Mouse (Mus musculus) WW6 (cell line): ENCODE data around the gene Slc6a16.

Experiments used
- DNase-seq: peaks from one replicate; pipeline ENCODE4 v3.0.0-alpha.2; 2013; ENCODE audit warnings: low read depth, low spot score

The Slc6a16 gene

DNA sequence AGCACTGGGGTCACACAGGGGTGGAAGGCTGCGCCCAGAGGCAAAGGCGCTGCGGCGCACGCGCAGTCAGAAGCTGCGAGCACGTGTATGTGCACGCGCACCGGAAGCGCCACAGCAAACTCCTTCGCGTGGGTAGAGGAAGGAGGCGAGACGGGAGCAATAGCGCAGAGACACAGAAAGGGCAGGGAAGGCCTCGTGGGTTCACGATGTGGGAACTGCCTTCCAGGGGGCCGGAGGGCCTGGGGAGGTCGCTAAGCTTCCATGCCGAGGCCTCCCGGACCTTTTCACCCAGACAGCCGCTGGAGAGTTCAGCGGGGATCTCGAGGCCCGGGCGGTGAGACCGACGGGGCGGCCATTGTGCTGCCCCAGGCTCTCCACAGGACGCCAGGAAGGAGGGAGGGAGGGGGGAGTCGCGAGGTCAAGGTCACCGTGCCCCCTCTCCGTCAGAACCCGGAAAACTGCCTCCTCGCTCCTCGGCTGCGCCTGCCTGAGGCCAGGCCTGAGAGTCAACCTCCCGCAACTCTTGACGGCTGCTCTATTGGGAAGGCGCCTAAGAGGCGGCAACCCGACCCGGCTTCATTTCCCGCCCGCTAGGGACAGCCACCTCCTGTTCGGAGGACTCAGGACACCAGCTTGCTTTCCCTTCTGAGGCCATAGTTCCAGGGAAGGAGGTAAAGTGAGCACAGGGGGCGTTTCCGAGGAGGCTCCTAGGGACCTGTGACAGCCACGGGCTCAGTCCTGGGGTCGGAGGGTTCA, at the start of gene Slc6a16:
TSS of gene Slc6a16 (plus strand) at position 453 of the 756 bp plus-strand sequence.
- peak; percentile 58 for DNase-seq

DNA sequence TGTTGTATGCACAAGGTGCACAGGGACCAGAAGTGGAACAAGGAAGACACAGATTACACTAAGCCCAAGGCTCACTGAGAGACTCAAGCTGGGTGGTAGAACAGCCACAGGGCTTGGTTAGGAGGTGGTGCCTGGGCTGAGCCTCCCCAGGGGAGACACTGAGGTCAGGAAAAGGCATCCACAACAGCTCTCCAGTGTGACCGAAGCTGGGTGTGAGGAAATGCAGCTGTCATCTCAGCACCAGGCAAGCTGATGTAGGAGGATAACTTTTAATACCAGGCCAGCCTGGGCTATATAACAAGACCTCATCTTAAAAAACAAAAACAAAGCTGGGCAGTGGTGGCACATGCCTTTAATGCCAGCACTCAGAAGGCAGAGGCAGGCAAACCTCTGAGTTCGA, 49.7 kb upstream of the Slc6a16 start:
- no peak for DNase-seq

DNA sequence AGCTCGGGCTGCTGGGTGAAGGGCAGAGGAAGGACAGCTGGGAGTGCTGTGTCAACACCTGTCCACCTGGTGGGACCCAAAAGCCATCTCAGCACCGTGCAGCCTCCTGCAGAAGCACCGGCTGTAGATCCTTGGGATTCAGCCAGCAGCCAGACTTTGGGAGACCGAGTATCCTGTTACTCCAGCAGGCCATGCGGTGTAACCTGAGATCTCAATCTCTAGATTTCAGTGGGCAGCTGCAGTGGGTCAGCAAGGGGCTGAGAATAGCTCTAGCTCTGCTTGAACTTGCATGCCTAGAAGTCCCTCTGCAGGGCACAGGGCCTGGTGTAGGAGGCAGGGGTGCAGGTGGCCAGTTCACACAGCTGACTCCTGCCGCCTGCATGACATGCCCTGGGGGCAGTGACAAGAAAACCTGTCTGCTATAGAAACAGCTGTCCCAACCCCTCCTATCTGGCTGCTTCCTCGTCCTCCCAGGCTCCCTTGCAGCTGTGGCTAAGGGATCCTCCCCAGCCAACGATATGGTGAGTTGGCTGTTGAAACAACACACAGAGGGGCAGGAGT, 49.0 kb upstream of the Slc6a16 start:
- no peak for DNase-seq

DNA sequence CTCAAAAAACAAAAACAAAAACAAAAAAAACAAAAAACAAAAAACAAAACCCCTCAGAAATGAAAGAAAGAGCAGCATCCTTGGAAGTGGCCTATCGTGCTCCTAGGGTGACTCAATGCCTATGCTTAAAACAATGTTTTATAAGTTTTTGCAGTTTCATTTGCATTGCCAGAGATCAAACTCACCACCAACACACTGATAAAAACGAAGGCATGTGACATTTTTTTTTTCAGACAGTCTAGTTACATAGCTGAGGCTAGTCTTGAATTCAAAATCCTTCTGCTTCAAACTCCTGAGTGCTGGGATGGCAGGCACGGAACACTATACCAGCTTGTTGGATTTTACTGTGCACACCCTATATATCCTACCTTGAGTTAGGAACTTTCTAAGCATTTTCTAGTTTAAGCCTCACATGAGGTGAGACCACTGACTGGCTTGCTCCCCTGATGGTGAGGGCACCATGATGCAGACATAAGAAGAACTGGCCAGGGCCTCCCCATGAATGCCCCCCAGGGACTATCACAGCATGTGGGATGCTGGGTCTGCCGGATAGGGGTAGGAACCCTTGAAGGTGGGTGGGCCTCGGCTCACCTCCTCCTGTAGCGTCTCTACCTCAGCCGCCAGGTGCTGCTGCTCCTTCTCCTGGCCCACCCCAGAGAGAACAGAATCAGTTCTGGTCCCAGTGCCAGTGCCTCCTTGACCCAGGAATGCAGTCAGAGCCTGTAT, 48.1 kb upstream of the Slc6a16 start:
- DNase-seq = no peak

DNA sequence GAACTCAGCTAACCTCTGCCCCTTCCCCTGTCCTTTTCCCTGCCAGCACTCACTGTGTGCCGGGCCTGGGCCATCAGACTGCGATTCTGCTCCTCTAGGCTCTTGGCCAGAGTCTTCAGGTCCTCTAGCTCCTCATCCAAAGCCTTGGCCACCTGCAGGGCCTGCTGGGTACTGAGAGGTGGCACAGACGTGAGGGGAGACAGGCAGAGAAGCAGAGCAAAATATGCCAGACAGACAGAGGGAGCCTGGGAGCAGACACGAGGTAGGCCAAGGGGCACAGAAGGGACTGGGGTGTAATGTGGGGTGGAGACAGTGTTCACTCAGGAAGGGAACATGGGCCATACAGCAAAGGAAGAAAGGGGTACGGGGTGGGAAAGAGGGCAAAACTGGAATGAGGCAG, 47.5 kb upstream of the Slc6a16 start:
- no peak for DNase-seq

DNA sequence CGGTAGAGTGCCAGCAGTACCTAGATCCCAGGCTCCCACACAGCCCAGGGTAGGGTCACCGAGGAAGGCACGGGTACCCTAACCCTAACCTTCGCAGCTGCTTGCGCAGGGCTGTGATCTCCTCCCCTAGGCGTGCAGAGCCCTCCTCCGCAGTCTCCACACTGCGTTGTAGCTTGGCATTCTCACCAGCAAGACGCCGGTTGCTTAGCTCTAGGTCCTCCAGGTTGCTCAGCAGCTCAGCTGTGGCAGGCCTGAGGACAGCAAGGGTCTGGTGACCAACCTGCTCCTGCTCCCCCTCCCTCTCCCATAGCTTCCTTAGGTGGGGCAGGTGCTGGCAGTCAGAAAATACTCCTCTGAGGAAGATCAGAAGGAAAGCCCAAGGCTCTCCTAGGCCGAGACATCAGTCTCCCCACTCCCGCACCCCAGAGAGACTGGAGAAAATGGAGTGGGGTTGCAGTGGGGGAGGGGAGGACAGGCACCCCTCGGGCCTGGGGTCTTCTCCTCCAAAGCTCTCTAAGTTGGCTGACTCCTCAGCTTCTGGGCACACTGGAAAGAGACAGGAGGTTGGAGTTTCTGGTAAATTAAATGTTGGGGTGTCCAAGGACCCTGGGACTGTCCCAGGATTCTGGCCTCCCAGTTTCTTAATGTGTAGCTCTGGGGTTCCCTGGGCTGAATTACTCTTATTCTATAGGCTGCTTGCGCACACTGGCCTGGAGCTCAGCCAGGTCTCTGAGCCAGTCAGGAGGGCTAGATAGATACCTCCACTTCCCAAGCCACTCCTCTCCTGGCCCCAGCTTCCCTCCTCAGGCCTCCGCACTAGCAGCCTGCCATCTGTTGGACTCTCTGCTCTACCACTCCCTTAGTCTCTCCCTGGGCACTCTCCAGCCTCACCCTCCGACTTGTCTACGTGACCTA, 46.8 kb upstream of the Slc6a16 start:
- no peak for DNase-seq

DNA sequence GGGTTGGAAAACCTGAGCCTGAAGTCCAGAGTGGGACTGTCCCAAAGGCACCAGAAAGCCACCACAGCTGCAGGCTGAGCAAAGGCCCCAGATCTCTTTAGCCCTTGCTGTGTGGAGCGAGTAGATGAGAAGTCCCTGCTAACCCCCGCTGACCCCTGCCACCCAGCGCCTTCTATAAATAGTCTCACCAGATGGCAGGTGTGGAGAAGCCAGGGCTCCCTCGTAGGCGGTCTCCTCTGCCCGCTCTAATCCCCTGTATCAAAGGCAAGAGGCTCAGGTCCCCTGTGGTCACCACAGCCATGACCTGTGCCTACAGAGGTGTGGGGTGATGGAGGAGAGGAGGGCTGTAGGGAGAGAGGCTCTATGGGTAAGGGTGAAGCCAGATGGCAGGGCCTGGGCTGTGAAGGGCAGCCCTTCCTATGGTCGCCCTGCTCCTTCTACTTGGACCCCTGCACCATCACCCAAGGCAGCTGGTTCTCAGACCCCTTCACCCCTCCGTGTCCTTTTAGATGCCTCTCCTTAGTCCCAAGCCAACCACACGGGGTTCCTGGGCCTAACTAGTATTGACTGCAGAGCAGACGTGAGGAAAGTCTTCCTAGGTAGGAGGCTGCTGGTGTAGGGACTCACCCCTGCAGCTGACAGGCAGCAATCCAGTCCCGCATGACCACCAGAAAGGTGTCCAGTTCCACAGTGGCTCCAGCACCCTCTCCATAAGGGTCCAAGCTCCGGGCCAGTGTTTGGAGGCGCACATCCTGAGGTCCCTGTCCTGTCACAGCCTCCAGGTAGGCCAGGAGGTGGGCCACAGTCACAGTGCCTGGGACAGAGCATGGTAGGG, 45.3 kb upstream of the Slc6a16 start:
- no peak for DNase-seq

DNA sequence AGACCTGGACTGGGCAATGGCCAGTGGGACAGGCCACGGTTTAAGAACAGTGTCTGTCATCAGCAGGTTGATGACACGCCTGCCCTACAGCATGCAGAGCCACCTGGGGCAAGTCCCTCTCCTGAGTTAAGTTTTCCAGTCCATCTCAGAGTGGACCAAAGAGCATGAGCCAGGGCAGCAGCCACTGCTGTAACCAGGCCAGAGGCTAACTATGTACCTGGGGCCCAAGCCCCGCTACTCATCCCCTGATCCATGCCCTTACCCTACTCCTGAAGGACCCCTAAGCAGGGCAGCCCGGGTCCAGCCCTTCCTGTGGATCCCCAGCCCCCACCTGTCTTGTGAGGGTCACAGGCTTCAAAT, 44.7 kb upstream of the Slc6a16 start:
- no peak for DNase-seq

DNA sequence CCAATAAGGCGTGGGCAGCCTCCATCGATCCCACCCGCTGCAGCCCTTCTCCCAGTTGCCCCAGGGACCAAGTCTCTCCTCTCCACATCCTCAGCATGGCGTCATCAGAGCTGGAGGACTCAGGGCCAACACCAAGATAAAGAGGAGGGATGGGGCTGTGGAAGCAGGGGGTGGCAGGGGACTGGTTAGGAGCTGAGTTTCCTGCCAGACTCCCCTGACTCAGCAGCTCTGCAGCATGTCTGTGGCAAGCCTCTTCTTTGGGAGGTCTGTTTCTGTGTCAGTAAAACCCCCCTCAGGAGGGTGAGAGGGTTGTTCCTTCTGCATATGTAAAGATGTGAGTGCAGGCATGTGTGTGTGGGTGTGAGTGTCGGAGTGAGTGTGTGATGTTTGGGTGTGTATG, 43.9 kb upstream of the Slc6a16 start:
- DNase-seq = no peak

DNA sequence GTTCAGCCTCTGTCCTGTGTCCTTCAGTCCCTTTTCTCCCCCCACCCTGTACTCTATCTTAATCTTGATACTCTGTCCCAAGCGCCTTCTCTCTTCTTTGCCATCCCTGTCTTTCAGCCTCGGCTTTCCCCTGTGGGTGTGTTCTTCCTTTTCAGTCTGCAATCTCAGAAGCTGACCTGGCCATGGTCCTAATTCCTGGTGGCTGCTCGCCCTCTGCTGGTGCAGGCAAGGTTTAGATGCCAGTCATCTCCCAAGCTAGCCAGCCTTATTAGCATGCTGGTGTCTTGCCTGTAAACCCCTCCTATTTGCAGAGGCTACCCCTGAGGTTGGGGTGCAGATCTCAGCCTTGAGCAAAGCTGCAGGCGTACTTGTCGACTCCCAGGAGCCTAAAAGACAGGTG, 42.5 kb upstream of the Slc6a16 start:
- DNase-seq = no peak

DNA sequence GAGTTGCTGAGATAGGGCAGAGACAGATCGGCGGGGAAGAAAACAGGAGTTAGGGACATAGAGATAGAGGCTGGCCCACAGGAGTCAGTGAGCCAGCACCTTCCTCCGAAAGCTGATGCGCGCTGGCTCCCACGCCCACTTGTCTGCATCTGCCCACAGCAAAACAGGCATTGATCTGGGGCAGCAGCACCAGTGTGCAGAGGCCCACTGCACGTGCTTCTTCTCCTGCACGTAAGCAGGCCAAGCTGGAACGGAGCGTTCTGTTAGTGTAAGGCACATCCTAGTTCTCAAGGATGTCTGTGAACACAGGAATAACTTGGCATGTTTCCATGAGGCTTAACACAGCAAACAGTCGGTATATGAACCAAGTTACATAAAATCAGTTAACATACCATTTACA, 41.9 kb upstream of the Slc6a16 start:
- no peak for DNase-seq

DNA sequence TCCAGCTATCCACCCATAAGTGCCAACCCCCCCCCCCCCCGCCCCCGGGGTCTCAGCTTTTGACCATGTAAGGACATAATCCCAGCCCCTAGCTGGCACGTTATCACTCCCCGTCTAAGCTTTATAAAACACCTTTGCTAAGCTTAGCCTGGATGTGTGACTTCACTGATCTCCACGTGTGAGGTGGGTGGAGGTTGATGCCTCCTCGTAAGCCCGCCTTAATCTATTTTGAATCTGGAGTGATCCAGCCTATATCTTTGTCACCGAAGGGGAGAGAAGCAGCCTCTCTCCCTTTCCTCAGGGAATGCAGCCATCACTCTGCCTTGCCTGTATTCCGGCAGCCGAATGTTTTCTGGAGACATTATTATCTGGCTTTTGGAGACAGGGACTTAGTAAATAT, 38.2 kb upstream of the Slc6a16 start:
- DNase-seq = no peak

DNA sequence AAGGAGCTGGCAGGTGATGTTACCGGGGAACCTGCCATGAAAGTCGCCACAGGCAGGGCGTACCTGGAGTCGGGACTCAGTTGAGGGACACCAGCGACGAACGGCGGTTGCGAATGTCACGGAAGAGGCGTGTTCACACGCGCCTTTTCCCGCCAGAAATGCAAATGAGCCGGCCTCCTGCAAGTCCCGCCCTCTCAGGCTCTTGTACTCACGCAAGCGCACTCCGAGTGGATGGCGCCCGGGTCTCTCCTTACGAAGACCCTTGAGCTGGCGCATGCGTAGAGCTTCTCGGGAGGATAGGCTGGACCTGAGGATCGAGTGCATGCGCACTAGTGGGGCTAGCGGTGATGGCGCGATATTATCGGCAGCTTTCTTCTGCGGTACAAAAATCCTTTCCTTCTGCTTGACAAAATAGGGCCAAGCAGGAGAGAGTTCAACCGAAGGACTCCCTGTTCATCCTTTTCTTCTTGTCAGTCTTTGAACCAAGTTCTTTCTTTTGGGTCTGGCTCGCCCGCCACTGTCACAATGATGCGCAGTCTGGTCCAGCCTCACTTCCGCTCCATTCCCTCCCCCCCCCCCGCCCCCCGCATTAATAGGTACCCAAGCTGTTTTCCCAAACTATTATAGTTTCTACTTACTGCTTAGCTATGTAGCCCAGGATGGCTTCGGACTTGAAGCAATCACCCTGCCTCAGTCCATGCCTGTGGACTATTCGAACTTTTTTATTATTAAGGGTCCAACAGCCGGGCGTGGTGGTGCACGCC, 36.3 kb upstream of the Slc6a16 start, which contains the start of gene Ccdc155:
TSS of gene Ccdc155 (minus strand) at position 513 of the 764 bp plus-strand sequence.
- peak; percentile 97 for DNase-seq

DNA sequence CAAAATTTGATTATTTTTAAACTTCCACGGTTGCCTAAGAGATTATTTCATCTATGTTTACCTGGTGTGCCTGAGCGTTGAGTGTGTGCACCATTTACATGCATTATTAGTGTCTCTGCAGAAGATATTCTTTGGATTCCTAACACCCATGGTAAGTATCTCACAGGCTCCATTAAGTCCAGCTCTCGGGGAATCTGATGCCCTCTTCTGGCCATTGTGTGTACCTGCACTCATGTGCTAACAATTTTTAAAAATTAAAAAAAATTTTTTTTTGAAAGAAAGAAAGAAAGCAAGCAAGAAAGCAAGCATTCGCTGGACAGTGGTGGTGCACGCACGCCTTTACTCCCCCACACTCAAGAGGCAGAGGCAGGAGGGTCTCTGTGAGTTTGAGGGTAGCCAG, 32.6 kb upstream of the Slc6a16 start:
- no peak for DNase-seq

DNA sequence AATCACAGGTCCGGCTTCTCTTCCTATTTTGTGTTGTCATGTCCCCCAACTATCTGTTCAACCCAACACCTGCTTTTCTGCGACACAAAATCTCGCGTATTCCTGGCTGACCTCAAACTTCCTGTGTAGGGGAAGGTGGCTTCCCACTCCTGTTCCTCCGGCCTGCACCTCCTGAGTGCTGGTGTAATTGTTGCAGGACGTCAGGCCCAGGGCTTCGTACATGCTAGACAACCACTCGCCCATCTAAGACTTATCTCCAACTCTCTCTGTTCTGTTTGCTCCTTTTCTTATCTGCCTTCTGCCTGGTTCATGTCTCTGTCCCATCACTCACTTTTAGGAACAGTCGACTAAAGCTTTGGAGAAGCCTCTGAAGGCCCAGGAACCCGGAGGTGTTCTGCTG, 29.8 kb upstream of the Slc6a16 start:
- no peak for DNase-seq

DNA sequence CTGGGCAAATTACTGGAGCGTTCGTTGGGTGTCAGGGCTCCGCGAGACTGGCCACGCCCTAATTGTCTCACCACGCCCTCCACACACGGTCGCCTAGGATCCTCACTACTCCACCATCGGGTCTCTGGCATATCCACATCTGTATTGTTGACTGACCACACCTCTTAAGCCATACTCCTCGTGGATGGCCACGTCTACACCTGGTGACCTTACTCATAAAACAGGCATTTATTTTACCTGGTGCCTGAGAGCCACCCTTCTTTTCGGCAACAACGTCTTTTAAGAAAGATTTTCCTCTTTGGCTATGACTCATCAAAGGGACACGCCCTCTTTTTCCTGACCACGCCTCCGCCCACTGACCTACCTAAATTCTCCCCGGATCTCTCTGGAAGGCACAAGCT, 29.0 kb upstream of the Slc6a16 start, which contains the start of gene Dkkl1:
TSS of gene Dkkl1 (minus strand) at position 297 of the 401 bp plus-strand sequence.
- DNase-seq = no peak

DNA sequence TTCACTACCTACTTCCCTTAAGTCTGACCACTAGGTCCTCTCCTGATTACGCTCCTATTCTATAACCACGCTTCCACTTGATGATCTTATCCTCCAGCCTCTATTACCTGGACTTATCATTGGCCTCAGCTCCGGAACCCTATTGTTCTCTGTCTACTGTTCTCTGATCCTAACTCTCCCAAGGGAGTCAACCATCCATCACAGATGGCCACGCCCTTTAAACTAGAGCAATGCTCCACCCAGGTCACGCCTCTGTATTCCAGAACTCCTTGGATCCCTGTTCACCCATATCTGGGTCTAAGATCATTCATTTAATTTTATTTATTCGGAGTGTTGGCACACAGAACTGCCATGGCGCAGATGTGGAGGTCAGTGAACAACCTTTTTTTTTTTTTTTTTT, 28.5 kb upstream of the Slc6a16 start:
- DNase-seq = no peak

DNA sequence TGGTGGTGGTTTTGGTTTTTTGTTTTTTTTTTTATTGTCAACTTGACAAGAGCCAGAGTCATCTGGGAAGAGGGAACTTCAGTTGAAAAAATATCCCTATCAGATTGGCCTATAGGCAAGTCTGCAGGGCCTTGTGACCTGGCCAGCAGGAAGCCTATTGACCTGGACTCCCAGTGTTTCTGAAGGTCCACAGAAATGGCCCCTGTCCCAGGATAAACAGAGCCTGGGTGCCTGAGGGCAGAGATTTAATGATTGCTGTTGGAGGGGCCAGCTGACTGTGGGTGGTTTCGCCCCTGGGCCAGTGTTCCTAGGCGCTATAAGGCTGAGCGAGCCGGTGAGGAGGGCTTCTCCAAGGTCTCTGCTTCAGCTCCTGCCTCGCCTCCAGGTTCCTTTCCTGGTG, 27.2 kb upstream of the Slc6a16 start:
- DNase-seq = no peak

DNA sequence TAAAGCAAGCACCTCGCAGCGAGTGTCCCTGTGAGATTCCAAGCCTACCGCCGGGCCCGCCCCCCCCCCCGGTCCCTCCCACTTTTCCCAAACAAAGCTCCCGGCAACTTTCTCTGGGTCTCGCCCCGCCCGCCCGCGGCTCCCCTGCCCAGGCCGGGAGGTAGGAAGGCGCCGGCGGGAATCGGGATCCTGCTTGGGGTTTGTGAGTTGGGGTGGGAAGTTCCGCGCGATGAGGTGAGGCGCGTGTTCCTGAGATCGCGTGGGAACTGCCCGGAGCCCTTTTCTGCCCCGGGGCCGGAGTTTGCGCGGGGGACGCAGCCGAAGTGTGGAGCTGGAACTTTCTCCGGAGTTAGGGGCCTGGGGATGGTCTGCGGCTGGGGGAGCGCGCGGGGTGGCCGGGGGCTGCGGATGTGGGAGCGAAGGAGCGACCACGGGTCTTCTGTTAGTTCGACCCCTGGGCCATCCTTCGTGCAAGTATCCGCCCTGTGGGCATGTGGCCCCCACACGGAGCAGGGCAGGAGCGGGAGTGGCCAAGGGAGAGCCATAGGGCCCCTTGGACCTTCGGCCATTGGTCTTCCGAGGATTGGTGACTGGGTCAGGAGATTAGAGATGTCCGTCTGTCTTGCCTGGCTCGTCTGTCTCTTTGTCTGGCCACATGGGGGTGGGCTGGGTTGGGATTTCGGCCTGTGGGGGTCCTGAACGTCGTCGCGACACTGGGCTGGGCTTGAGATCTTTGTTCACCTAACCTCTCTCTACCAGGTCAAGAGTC, 25.0 kb upstream of the Slc6a16 start, which contains the start of gene Tead2:
TSS of gene Tead2 (plus strand) at position 81 of the 769 bp plus-strand sequence.
- DNase-seq = no peak
